Mouse (Mus musculus): ENCODE measurements around the gene Gale. TPM values are rescaled to one million over a fixed set of nuclear protein-coding genes. Genes with fewer than 3 reads are reported as not detected.

Gene Gale
- polyA plus RNA-seq (2015; fragmentation: Nextera tagmentation; extraction: Ambion mirVana): 44.5 and 47.9 TPM in 2 replicates

DNA sequence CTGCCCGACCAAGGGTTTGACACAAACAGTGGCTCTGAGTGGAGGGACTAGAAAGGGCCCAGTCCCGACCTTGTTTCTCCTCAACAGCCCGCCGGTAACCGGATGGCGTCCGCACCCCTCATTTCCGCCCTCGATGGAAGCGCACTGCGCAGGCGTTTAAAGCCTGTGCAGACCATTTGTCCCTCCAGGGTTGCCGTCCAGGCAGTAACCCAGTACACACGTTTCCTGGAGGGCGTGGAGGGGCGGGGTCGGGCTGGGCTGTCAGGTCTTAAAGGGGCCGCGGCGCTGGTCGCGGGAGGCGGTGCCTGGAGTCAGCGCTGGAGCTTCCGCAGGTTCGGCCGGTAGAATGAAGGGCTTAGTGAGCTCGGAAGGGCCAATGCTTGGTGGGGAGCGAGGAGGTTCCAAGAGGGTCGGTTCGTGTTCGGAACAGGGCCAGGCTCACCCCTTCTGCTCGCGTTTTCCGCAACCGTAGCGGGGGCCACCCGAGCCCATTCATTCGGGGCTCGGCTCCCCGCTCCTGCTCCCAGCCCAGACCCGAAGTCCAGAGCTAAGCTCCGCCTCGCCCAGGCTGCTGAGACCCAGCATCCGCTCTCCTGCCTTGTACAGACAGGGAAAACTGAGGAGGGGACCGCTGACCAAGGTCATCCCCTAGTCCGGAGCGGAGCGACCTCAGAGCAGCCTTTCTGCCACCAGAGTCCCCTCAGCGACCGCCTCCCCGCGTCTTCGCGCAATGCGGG, at the start of gene Gale:
Gale (plus strand) TSS at position 271 of the 737 bp plus-strand sequence.

DNA sequence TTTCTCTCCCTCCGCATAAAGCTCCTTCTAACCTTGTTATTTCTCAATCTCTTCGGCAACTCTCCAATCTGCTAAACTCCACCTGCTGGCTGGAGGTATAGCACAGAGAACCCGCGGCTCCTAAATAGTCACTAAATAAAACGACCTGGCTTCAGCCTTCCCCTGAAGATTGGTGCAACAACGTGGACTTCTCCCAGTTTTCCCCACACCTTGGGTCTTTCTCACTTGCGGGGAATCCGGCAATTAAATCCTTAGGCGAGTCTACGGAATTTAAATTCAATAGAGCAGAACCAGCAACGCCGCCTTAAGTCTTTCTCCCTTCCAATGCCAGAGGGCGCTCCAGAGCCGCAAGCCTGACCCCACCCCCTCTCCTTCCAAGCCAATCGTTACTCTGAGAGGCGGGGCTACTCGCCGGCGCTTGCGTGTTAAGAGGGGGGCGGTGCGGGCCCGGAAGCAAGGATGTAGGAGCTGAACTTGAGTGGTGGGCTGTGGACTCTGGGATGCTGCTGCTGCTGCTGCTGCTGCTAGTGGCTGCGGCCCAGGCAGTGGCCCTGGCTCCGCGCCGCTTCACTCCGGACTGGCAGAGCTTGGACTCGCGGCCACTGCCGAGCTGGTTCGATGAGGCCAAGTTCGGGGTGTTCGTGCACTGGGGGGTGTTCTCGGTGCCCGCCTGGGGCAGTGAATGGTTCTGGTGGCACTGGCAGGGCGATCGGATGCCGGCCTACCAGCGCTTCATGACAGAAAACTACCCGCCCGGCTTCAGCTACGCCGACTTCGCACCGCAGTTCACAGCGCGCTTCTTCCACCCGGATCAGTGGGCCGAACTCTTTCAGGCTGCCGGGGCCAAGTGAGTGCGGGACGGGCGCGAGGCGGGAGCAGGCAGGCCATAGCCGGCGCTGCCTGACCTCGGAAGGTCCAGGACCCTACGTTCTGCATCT, 43.0 kb upstream of the Gale start, which contains the start of gene Fuca1:
Fuca1 (plus strand) TSS at position 432 of the 938 bp plus-strand sequence.

DNA sequence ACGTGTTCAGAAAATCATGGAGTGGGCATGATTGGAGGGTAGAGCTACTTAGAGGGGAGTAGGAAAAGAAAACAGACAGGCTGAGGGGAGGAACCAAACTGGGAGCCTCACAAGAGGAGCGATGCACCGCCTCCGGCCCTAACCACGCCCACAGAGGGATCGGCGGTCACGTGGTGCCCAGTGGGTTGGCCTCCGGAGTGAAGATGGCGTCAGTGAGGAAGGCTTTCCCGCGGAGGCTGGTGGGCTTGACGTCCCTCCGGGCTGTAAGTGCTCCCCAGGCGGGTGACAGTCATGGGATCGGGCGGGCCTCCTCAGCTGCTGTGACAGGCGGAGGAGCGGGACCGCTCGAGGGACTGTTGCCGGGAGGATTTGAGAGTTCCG, 17.3 kb upstream of the Gale start, which contains the start of gene Hmgcl:
Hmgcl (plus strand) TSS at position 171 of the 381 bp plus-strand sequence.

DNA sequence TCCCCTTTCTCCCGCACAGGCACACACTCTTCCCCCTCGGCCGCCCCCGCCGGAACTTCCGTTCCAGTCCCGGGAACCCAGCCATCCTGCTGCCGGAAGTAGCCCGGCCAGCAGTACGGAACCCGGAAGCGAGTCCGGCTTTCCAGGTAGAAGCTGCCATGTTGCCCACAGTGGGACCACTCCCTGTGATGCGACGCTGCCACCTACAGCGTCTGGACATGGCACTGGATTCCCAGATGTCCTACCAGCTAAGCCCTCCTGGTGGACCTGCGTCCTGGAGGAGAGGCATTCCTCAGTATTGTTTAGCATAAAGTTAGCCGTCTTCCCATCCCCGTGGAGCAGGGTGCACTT, 9.0 kb downstream of the Gale start, which contains the start of gene Lypla2:
Lypla2 (minus strand) TSS at position 71 of the 351 bp plus-strand sequence.

DNA sequence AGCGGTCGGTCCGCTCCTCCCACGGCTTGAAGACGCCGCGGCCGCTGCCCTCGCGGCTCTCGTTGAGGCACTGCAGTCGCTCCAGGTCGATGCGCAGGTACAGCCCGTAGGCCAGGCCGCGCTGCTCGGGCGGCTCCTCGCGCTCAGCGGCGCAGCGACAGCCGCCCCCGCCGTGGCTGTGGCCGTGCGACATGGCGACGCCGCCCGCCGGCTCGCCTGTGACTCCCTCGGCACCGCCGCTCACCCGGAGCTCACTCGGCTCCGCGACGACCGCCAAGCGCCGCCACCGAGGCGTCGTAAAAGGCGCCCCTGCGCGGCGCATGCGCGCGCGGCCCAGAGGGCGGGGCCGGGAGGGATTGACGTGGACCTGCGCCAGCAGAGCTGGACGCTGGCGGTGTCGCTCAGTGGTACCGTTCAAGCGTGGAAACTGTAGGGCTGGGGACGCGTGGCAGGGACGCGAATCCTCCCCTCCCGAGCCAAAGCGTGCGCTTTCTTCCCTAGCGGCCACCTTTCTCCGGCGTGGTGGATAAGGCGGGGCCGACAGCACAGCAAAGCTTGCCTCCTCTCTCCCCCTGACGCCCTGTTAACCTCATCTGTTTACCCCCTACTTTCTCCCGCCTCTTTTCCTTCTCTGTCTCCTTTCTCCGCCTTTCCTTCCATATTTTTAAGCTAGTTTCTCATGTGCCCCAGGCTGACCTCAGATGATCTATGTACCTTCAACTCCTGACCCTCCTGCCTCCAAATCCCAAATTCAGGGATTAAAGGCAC, 23.6 kb downstream of the Gale start, which contains the start of gene Pithd1:
Pithd1 (minus strand) TSS at position 322 of the 768 bp plus-strand sequence.

Other genes with a start within 250 kb of the Gale start
- not detected in 2 replicates for gene Il22ra1, start 235.6 kb upstream of the Gale start, polyA plus RNA-seq (2015; fragmentation: Nextera tagmentation; extraction: Ambion mirVana)
- gene Myom3, start 204.0 kb upstream of the Gale start, polyA plus RNA-seq (2015; fragmentation: Nextera tagmentation; extraction: Ambion mirVana): 1.5 and 1.7 TPM in 2 replicates
- gene Srsf10, start 108.0 kb upstream of the Gale start, polyA plus RNA-seq (2015; fragmentation: Nextera tagmentation; extraction: Ambion mirVana): 112 and 127 TPM in 2 replicates
- 82.2 and 88.6 TPM in 2 replicates for gene Pnrc2, start 89.9 kb upstream of the Gale start, polyA plus RNA-seq (2015; fragmentation: Nextera tagmentation; extraction: Ambion mirVana)
- gene Cnr2, start 68.3 kb upstream of the Gale start, polyA plus RNA-seq (2015; fragmentation: Nextera tagmentation; extraction: Ambion mirVana): 0.06 and 0.14 TPM in 2 replicates
- 85.6 and 109 TPM in 2 replicates for gene Fuca1, start 43.0 kb upstream of the Gale start, polyA plus RNA-seq (2015; fragmentation: Nextera tagmentation; extraction: Ambion mirVana)
- gene Hmgcl, start 17.3 kb upstream of the Gale start, polyA plus RNA-seq (2015; fragmentation: Nextera tagmentation; extraction: Ambion mirVana): 66.4 and 74.3 TPM in 2 replicates
- gene Lypla2, start 8.9 kb downstream of the Gale start, polyA plus RNA-seq (2015; fragmentation: Nextera tagmentation; extraction: Ambion mirVana): 171 and 198 TPM in 2 replicates
- gene Pithd1, start 23.5 kb downstream of the Gale start, polyA plus RNA-seq (2015; fragmentation: Nextera tagmentation; extraction: Ambion mirVana): 89.3 and 92.2 TPM in 2 replicates
- 17.7 and 19.3 TPM in 2 replicates for gene Eloa, start 58.0 kb downstream of the Gale start, polyA plus RNA-seq (2015; fragmentation: Nextera tagmentation; extraction: Ambion mirVana)
- gene Rpl11, start 89.7 kb downstream of the Gale start, polyA plus RNA-seq (2015; fragmentation: Nextera tagmentation; extraction: Ambion mirVana): 275 and 299 TPM in 2 replicates
- gene Id3, start 179.8 kb downstream of the Gale start, polyA plus RNA-seq (2015; fragmentation: Nextera tagmentation; extraction: Ambion mirVana): 271 and 312 TPM in 2 replicates
- 0.99 and 2.7 TPM in 2 replicates for gene E2f2, start 208.7 kb downstream of the Gale start, polyA plus RNA-seq (2015; fragmentation: Nextera tagmentation; extraction: Ambion mirVana)
- gene Asap3, start 242.6 kb downstream of the Gale start, polyA plus RNA-seq (2015; fragmentation: Nextera tagmentation; extraction: Ambion mirVana): 4.9 and 5.4 TPM in 2 replicates